Mouse (Mus musculus): ENCODE data around the gene Map3k13. TPM values are rescaled to one million over a fixed set of nuclear protein-coding genes. Genes with fewer than 3 reads are reported as not detected.

Map3k13 gene
- total and polyA plus RNA-seq, 3 experiments, result 0.23 to 0.82 TPM; not detected in 1

DNA sequence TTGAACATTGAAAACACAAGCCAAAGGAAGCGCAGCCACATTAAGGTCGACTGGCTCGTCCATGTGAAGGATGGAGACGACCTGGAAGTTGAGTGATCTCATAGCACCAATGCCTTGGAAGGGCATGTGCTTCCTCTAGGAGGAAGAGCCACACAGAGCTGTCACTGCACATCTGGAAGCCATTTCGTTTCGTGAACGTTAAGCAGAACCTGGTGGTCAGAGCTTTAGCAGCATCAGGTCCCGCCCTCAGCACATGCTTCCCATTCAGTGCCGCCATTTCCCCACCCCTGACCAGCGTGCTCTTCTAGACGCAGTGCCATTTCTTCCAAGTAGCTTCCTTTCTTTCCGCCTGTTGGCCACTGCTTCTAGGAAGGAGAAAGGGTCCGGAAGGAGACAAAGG lies 134.3 kb downstream of the Map3k13 start:
- no peak for TF ChIP-seq TAL1 (IDR thresholded peaks at IDR 0.05; ENCODE audit: low read length)
- TF ChIP-seq ZC3H11A (IDR thresholded peaks at IDR 0.05; ENCODE audit: low read depth, low read length), result no peak
- TF ChIP-seq MAFK (IDR thresholded peaks at IDR 0.05; ENCODE audit: borderline replicate concordance, low read depth, low read length), result no peak
- TF ChIP-seq EP300 (IDR thresholded peaks at IDR 0.05; ENCODE audit: low read depth in 1 of 2, low read length in 2 of 2), result no peak
- no peak for TF ChIP-seq RAD21 (IDR thresholded peaks at IDR 0.05; ENCODE audit: low read depth, low read length)
- no peak for TF ChIP-seq HCFC1 (IDR thresholded peaks at IDR 0.05; ENCODE audit: low read depth, low read length)
- no peak for TF ChIP-seq POLR2AphosphoS5 (IDR thresholded peaks at IDR 0.05; ENCODE audit: borderline replicate concordance, low read depth, low read length)
- no peak for TF ChIP-seq CHD2 (IDR thresholded peaks at IDR 0.05; ENCODE audit: low read length)
- no peak for TF ChIP-seq SIN3A (IDR thresholded peaks at IDR 0.05; ENCODE audit: low read length)
- no peak for TF ChIP-seq USF1 (IDR thresholded peaks at IDR 0.05; ENCODE audit: low read depth, low read length)
- H3K9ac ChIP-seq (ENCODE audit: control insufficient read depth, low read depth, low read length, poor library complexity, severe bottlenecking), result no peak overlapping the region
- no peak overlapping the region for H3K4me3 ChIP-seq (ENCODE audit: control insufficient read depth in 1 of 2, insufficient read depth in 1 of 2, low read depth in 2 of 2, low read length in 2 of 2)
- no peaks in the 10 kb centered on the region for H3K27me3 ChIP-seq (ENCODE audit: control insufficient read depth in 1 of 2, insufficient read depth in 2 of 2, low read length in 2 of 2)
- no peak overlapping the region for H3K27ac ChIP-seq (ENCODE audit: control insufficient read depth, low read depth, low read length)
- H3K9me3 ChIP-seq (replicated peaks; ENCODE audit: insufficient read depth, low read length), result no peaks in the 10 kb centered on the region
- H3K4me1 ChIP-seq (ENCODE audit: control insufficient read depth in 1 of 2, insufficient read depth in 2 of 2, low read length in 2 of 2), result no peaks in the 10 kb centered on the region
- H3K79me2 ChIP-seq (ENCODE audit: control insufficient read depth, insufficient read depth, low read length, poor library complexity), result no peaks in the 10 kb centered on the region
- DNase-seq (ENCODE audit: low read depth, low spot score), result no peak
- H3K36me3 ChIP-seq (ENCODE audit: control insufficient read depth in 1 of 2, insufficient read depth in 2 of 2, low read length in 2 of 2), result no peaks in the 10 kb centered on the region

DNA sequence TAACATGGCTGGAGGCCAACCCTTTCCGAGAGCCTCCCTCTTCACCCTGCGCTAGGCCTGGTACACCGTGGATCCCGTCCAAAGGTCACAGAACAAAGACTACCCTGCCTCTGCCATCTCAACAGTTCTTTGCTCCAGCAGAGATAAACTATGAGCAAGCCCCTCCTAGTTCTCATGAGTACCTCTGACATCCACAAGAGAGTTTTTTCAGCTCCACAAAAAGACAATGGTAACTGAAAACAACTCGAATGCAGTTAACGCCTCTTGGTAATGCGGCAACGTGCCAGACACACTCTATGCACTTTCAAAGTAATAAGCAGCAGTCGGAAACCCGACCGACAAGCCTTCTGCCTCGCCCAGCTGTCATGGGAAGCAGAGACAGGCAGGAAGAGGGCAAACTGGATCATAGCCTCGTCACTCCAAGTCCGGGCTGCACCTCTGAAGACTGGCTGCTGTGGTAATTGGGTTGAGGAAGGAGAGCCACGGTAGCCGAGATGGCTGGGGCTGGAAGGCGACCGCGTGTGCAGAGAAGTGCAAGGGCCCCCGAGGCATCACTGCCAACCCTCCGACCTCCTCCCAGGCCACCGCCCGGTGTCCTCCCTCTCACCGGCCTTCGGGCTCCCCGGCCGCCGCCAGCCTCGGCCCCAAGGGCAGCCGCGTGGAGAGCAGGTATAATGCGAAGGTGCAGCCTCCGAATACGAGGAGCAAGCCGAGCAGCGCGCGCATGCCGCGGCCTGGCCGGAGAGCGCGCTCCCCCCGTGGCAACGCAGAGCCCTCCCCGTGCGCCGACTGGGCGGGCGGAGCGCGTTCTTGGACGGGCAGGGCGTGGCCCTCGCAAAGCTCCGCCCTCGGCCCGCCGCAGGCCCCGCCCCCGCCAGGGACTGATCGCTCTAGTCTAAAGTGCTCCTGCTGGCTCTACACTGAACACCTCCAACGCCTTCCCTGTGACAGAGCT lies 152.9 kb downstream of the Map3k13 start, which contains the start of gene Tmem41a:
Gene Tmem41a (minus strand): TSS at position 792 of the 955 bp plus-strand sequence.
- Histone ChIP-seq H3K9me3 (replicated peaks; ENCODE audit: insufficient read depth, low read length) (no peaks in the 10 kb centered on the region), H3K79me2 (ENCODE audit: control insufficient read depth, insufficient read depth, low read length, poor library complexity) (no peaks in the 10 kb centered on the region; the same call in 1 of the 2 replicates), H3K4me3 (ENCODE audit: control insufficient read depth in 1 of 2, insufficient read depth in 1 of 2, low read depth in 2 of 2, low read length in 2 of 2) (peak within 1 kb of the TSS; percentile 76 to 89), H3K36me3 (ENCODE audit: control insufficient read depth in 1 of 2, insufficient read depth in 2 of 2, low read length in 2 of 2) (peaks cover 0 to 7% of the 10 kb centered on the region in 2 experiments; a peak in 3 of 4 replicates), H3K27ac (ENCODE audit: control insufficient read depth, low read depth, low read length) (peak within 1 kb of the TSS; percentile 63), H3K27me3 (ENCODE audit: control insufficient read depth in 1 of 2, insufficient read depth in 2 of 2, low read length in 2 of 2) (no peaks in the 10 kb centered on the region), H3K9ac (ENCODE audit: control insufficient read depth, low read depth, low read length, poor library complexity, severe bottlenecking) (peak within 1 kb of the TSS; percentile 68), H3K4me1 (ENCODE audit: control insufficient read depth in 1 of 2, insufficient read depth in 2 of 2, low read length in 2 of 2) (peaks cover 2 to 11% of the 10 kb centered on the region in 2 experiments; a peak in 3 of 4 replicates)
- DNase-seq (ENCODE audit: low read depth, low spot score), result peak; percentile 91
- TF ChIP-seq ZMIZ1 (IDR thresholded peaks at IDR 0.05; ENCODE audit: low read depth, low read length) (no peak), CTCF (IDR thresholded peaks at IDR 0.05 in 2 of 3, conservative IDR thresholded peaks at IDR 0.05 in 1 of 3; ENCODE audit: control insufficient read depth in 1 of 3, insufficient read depth in 1 of 3, low read depth in 2 of 3, low read length in 3 of 3, poor library complexity in 1 of 3, severe bottlenecking in 1 of 3) (no peak), POLR2AphosphoS2 (IDR thresholded peaks at IDR 0.05; ENCODE audit: low read length) (0 out of 2 replicates have a peak, but pooled peaks have one; percentile 43), MAZ (IDR thresholded peaks at IDR 0.05; ENCODE audit: low read depth, low read length) (peak; percentile 75; the same call in 1 of the 2 replicates), SMC3 (IDR thresholded peaks at IDR 0.05; ENCODE audit: low read depth, low read length) (no peak), POLR2A (IDR thresholded peaks at IDR 0.05; ENCODE audit: control insufficient read depth in 1 of 2, insufficient read depth in 1 of 2, low read depth in 1 of 2, low read length in 2 of 2, poor library complexity in 1 of 2) (peak; percentile 85 to 88), NRF1 (IDR thresholded peaks at IDR 0.05; ENCODE audit: insufficient read depth, low read depth, low read length, poor library complexity, severe bottlenecking) (peak; percentile 61; the same call in 1 of the 2 replicates), MXI1 (IDR thresholded peaks at IDR 0.05; ENCODE audit: low read depth, low read length) (peak; percentile 67), E2F4 (IDR thresholded peaks at IDR 0.05; ENCODE audit: borderline replicate concordance, low read depth, low read length) (no peak), GATA1 (IDR thresholded peaks at IDR 0.05; ENCODE audit: low read depth, low read length) (no peak; the same call in 1 of the 2 replicates), NELFE (IDR thresholded peaks at IDR 0.05; ENCODE audit: low read depth, low read length) (peak; percentile 87), ETS1 (IDR thresholded peaks at IDR 0.05; ENCODE audit: low read depth, low read length) (peak; percentile 37; the same call in 1 of the 2 replicates), MEF2A (IDR thresholded peaks at IDR 0.05; ENCODE audit: extremely low read depth, insufficient replicate concordance, low read depth, low read length, poor library complexity, severe bottlenecking) (no peak), MYB (IDR thresholded peaks at IDR 0.05; ENCODE audit: low read depth, low read length) (no peak), RAD21 (IDR thresholded peaks at IDR 0.05; ENCODE audit: low read depth, low read length) (no peak), JUND (IDR thresholded peaks at IDR 0.05; ENCODE audit: low read depth, low read length) (no peak), CHD2 (IDR thresholded peaks at IDR 0.05; ENCODE audit: low read length) (no peak), TAL1 (IDR thresholded peaks at IDR 0.05; ENCODE audit: low read length) (no peak), ZC3H11A (IDR thresholded peaks at IDR 0.05; ENCODE audit: low read depth, low read length) (no peak), HCFC1 (IDR thresholded peaks at IDR 0.05; ENCODE audit: low read depth, low read length) (peak; percentile 24; the same call in 1 of the 2 replicates), USF1 (IDR thresholded peaks at IDR 0.05; ENCODE audit: low read depth, low read length) (no peak), CHD1 (IDR thresholded peaks at IDR 0.05; ENCODE audit: low read depth, low read length) (no peak), ZKSCAN1 (IDR thresholded peaks at IDR 0.05; ENCODE audit: low read depth, low read length) (no peak), UBTF (IDR thresholded peaks at IDR 0.05; ENCODE audit: borderline replicate concordance, insufficient read depth, low read depth, low read length) (no peak)

Measured in MEL (cell line).